Mouse (Mus musculus) mouse trophoblast stem cell (cell line): Measurements from ENCODE around the gene Theg.

Source experiments
- in situ Hi-C, 2 experiments: fragments of 300-500 bp; cut with MseI, MboI; formaldehyde crosslinking; loops; 2 replicates in 1 of 2; 3 replicates in 1 of 2; pipeline ENCODE4 v1.15.1; 2025

Gene Theg

GRCm38 (mm10) chr10:79556951-79557350, 30.2 kb downstream of the Theg start:
- in situ Hi-C loops, result no loop called here

DNA sequence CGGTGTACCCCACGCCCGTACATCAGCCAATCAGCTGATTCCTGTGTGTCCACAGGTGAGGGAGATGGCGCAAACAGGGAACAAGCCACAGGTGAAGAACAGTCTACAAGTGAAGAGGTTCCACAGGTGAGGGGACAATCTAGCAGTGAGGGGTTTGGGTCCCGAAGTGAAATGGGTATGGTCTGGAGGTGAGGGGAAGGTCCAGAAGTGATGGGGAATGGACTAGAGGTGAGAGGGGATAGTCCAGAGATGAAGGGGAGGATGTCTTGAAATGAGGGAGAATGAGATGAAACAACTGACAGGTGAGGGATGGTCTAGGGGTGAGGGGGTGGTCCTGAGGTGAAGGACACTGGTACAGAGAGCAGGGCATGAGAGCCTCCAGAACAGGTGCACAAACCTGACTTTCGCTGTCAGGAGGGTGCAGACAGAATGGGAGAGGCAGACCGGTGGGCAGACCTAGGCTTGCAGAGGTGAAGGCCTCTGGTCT, 31.9 kb downstream of the Theg start:
- in situ Hi-C loops, result no loop called here

DNA sequence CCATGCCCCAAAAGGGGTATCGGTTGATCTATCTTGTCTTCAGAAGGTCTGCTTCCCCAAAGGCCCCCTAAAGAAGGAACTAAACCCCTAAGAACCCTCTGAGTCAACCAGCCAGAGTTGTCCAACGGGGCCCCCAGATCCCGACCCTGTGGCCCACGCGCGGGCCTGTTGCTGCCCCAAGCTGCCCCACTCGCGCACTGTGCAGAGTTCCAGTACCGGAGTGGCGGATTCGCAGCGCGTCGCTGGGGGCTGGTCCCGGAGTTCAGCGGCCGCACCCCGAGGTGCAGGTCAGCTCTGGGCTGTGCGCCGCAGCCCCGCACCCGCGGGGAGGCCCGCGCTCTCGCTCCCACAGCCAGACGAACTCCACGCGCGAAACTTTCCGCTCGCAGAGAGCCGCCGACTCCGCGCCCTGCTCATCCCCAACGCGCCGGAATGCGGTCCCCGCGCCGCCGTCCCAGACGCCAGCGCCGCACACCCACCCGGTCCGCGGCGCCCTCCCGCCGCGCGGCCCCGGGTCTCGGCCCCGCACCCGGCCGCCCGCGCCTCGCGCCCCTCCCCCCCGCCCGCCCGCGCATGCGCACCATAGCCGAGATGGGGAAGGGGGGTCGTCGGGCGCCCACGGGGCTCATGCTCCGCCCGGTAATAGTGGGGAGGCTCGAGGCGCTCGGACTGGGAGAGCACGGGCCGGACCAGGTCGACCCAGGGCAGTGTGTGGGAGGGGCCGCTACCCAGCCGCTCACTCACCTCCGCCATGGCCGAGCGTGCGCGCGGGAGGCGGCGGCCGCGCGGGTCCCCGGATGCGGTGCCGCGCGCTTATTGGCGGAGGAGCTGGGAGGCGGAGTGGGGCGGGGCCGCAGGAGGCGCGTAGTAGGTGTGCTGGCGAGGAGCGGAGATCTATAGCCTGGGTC, 32.5 kb downstream of the Theg start, which contains the start of gene Mier2:
Gene Mier2, minus strand, starts transcription at position 870 of the 908 bp plus-strand sequence.
- in situ Hi-C loops, result no loop called here

DNA sequence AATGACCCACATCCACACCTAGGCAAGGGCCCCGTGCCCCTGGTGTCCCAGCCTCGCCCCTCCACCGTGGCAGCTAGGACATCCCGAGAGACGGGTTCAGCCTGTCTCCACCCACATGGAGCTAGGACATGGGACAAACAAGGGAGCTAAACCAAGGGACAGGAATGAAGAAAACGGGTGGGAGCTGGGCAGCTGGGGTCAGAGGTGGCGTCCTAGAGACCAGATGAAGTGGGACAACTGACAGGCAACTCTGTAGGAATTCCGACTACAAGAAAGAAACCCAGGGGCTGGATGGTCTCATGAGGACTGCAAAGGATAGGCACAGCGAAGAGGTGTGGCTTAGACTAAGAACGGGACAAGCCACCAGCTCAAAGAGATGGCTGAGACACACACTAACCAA, 33.4 kb downstream of the Theg start:
- in situ Hi-C loops, result no loop called here

GRCm38 (mm10) chr10:79553176-79553575, 34.0 kb downstream of the Theg start:
- in situ Hi-C loops, result no loop called here

DNA sequence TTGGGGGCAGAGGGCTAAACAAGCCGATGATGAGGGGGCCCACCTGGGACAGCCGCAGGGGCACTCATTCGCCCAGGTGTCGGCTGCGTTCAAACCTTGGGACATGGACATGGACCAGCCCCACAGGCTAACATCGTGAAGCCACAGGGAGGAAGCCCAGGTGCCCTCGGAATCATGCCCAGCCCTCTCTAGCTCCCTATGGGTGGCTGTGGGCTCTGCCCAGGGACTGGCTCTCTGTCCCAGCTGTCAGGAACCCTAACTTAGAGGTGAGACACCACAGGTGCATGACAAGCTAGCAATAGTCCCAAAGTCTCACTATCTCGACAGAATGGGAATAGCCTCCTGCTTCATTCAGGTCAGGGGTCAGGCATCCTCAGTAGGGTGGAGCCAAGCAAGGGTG, 34.6 kb downstream of the Theg start:
- in situ Hi-C loops, result no loop called here

DNA sequence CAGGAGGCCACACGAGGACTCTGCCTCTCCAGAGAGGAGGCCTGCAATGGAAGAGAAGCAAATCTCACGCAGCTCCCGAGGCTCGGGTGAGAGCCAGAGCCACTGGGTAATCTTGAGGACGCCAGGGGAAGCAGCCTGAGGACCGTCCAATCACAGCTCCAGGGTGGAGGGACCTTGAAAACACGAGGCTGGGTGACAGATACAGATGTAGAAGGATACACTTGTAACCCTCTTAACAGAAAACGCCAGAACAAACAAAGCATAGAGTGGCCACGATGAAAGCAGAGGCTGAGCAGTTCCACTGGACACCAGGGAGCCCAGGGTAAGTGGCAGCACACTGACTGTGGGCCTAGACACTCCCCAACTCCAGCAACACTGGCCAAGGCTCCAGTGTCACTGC, 36.8 kb downstream of the Theg start:
- in situ Hi-C loops, result no loop called here

GRCm38 (mm10) chr10:79548971-79549723, 38.0 kb downstream of the Theg start:
- in situ Hi-C loops, result no loop called here

GRCm38 (mm10) chr10:79548546-79548945, 38.6 kb downstream of the Theg start:
- in situ Hi-C loops, result no loop called here

GRCm38 (mm10) chr10:79547148-79547675, 39.9 kb downstream of the Theg start:
- in situ Hi-C loops, result no loop called here

- in situ Hi-C loops, result no loop called here
Measured at GRCm38 (mm10) chr10:79546483-79546882, 40.6 kb downstream of the Theg start.

DNA sequence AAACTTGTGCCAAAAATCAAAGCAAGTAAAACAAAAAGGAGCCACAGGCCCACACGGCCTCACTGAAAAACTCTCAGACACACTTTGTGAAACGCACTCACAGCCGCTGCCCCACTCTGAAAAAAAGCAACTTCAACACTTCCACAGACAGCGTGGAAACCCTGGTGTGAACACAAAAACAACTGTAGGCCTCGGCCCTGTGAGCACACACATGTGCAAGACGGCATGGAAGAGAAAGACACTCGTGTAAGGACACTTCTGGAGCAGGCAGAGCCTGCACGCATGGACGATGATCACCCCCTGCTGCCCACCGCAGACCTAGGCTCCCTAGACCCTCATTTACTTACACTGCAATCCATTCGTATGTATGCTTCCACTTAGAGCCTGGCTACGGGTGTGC, 41.2 kb downstream of the Theg start:
- in situ Hi-C loops, result no loop called here

- in situ Hi-C loops, result no loop called here
Measured at GRCm38 (mm10) chr10:79544631-79545030, 42.5 kb downstream of the Theg start.

DNA sequence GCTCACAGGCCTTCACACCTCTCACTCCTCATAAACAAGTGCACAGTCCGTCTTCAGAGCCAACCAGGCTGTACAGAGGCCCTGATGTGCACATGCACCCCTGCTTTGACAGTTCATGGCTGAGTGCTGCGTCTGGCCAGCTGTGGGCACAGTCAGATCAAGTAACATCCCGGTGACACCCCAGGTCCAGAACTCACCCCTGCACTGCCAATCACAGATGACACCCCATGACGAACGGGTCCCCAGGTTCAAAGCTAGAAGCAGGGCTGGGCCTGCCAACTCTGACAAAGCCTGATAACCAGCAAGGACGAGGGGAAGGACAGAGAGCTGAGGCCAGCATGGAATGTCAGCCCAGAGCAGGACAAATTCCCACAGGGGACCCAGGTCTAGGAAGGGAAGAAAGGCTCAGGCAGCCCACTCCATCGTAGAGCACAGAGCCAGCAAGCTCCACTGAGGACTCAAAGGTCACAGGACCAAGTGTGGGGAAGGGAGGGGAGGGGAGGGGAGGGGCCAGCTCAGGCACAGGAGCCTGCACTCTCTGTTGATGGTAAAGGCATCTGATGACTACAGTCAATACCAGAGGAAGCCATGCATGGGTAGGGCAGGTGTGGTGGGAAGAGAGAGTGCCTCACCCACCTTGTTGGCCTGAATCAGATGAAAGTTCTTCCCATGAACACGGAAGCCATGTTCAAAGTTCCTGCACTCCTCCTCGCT, 43.1 kb downstream of the Theg start:
- in situ Hi-C loops, result no loop called here

GRCm38 (mm10) chr10:79542171-79542570, 45.0 kb downstream of the Theg start:
- in situ Hi-C loops, result no loop called here

- in situ Hi-C loops, result no loop called here
Measured at GRCm38 (mm10) chr10:79541522-79541921, 45.6 kb downstream of the Theg start.

DNA sequence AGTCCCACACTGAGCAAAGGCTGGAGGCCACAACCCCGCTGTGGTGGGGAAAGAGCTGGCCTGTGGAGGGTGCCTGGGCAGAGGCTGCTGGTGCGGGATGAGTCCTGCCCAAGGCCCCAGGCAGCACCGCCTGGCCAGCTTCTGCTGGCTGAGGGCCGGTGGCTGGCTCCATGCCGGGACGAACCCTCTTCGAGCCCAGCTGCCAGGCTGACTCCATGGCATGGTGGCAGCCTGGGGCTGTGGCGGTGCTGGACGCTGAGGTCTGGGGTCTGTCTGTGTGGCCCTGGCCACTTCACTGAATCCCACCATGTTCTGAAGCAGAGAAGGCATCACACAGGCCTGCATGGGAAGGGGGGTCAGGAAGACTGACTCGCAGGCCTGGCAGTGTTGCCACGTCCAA, 46.4 kb downstream of the Theg start:
- in situ Hi-C loops, result no loop called here

GRCm38 (mm10) chr10:79539701-79540495, 47.2 kb downstream of the Theg start:
- in situ Hi-C loops, result no loop called here

- in situ Hi-C loops, result no loop called here
Measured at GRCm38 (mm10) chr10:79538873-79539272, 48.3 kb downstream of the Theg start.

GRCm38 (mm10) chr10:79538323-79538722, 48.8 kb downstream of the Theg start:
- in situ Hi-C loops, result no loop called here

GRCm38 (mm10) chr10:79537781-79538180, 49.4 kb downstream of the Theg start:
- in situ Hi-C loops, result no loop called here
